Mouse (Mus musculus) urinary bladder, postnatal 36 days (tissue): ENCODE measurements around the gene Psmd12.

Experiments
- DNase-seq, 2 experiments: peaks; one replicate each; pipeline ENCODE4 v3.0.0; 2022; ENCODE audit warnings: low spot score in 2 of 2, mixed read lengths in 1 of 2

The Psmd12 gene

DNA sequence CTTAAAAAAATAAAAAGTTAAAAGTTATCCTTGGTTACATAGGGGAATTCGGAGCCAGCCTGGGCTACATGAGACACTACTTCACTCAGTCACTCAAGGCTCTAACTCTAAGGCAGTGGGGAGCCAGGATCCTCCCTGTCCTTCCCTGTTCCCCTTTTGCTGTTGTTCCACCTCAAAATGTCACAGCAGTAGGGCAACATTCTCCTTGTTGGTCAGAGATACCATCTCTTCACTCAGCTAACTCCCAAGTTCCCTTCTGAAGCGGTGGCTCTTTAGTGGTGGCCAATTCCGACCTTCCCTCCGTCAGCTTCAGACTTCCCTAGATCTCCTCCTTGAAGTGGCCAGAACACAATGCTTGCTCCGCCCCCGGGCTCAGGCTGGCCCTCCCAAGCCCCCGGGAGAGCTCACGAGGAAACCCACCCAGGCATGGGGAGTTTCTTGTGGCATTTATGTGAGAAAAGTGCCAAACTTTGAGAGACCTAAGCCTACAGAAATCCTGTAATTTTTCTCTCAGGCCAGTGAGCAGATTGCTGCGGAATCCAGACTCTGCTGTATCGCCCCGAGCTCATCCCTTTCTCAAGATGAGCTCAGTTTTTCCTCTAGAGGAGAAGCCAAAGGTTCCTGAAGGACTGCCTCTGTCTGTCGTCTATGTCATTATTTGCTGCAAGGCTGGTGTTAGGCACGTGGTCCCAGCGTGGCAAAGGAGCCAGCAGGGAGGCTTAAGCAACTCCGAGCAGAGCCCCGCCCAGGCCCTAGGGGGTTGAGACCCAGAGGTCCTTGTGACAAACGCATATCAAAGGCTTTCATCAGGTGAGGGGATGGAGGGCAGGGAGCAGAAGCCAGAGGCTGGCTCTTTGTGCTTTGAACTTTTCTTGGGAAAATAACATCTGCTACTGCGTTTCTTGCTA lies 31.3 kb downstream of the Psmd12 start:
- DNase-seq = peak in 1 of 2 experiments; percentile 61

DNA sequence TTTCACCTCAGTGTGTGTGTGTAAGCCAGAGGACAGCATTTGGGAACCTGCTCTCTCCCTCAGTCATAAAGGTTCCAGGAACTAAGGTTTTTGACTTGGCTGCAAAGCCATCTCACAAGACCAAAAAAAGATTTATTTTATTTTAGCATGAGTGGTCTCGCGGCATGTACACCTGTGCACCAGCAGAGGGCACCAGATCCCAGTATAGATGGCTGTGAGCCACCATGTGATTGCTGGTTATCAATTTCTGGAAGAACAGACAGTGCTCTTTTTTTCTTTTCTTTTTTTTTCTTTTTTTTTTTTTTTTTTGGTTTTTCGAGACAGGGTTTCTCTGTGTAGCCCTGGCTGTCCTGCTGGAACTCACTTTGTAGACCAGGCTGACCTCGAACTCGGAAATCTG lies 32.7 kb downstream of the Psmd12 start:
- peak in 1 of 2 experiments; percentile 55 for DNase-seq

DNA sequence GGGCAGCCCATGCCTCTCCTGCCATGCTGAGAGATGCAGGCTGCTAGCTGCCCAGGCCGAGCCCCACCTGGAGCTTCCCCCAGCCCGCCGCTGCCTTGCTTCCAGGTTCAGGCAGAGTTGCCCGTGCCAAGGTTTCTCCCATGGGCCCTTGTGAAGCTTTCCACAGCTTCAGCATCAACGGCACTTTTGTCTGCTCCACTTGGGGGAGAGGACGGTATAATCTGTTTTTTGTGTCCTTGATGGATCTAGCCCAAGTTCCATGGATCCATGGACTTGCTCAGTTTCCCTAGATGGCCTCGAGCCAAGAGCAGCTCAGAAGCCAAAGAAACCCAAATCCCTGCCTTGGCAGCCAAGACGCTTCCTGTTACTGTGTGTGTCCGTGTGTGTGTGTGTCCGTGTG lies 33.8 kb downstream of the Psmd12 start:
- DNase-seq = no peak

DNA sequence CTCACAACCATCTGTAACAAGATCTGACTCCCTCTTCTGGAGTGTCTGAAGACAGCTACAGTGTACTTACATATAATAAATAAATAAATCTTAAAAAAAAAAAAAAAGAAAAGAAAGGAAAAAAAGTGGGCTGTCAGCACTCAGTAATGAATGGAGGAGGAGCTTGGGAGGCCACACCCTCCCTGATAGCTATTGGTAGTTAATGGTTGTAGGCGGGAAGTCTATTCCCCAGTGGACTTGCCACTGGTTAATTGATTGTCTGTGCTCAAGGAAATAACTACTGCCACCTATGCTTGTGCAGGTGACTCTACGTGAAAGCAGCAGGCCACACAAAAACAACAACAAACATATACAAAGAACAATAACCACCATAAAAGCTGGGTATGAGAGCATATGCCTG lies 37.1 kb downstream of the Psmd12 start:
- DNase-seq = no peak

DNA sequence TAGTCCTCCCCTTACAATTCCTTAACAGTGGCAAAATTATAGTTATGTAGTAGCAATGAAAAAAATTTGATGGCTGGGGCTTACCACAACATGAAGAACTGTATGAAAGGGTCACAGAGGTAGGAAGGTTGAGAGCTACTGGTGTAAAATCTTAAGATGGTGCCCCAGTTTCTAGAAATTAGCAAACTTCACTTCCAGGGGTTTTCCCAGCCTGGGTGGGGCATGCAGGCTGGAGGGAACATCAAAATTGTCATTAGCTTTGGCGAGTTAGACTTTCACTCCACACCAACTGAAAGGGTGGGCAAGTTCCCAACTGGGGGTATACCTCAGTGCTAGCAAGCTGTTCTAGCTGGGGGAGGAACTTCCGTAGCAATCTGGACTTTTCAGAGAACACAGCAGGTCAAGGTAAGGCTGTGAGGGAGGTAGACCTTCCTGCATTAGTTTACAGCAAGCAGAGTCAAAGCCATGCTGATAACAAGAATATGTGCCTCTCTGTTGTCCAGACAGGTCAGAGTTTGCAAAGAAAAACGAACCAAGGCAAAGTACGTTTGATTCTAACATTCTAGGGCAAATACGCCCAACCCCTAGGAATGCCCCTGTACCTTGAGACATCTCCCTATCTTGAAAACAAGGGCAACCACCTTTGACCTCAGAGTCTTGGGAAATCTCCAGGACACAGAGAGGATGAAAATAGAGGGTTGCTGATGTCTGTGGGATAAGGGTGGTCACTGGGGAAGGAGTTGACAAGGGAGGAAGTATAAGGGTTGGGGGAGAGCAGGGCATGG lies 39.6 kb downstream of the Psmd12 start:
- no peak for DNase-seq

DNA sequence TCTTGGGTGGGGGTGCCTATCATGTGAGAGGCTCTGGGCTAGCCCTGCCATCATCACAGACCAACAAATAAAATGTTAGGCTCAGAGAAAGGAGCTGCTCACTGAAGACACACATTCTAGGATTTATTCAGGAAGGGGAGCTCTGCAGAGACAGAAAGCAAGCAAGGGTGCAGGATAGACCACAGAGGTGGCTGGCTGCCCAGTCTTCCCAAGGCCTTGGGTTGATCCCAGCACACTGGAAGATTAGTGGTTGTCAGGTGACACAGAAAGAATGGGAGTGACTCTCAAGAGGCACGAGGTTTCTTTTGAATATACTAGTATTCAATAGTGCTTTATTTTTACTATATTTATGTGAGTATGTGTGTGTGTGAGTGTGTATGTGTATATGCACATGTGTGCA lies 41.9 kb downstream of the Psmd12 start:
- no peak for DNase-seq

DNA sequence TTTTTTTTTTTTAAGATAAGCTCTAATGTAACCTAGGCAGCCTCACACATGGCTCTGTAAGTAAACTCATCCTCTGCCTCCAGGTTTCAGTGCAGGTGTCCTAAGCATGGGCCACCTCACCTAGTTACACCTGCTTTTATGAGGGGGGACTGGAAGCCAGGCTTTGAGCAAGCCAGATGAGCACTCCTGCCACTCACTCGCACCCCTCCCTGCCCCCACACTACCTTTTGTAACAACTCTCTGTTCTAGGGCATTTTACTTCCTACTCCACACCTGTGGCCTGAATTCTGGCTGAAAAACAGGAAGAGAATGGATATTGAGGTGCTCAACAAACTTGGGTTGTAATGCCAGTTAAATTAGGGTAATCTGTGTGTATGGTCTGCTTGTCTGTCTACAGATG lies 45.7 kb downstream of the Psmd12 start:
- DNase-seq = no peak

DNA sequence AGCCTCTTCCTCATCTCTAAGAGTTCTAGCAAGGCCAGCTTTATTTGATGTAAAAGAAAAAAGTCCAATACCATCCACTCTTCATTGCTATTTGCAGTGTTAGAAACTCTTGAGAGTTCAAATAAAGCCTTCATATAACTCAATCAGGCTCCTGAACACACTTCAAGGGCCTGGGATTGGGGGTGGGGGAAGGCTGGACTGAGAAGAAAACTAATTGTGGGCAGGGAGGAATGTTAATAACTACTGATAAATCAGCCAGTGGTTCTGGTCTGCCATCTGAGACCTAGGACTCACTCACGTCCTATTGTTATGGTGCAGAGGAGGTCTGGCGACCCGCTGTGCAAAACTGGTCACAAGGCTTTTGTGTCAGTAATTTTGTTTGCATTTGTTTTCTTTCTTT lies 48.3 kb downstream of the Psmd12 start:
- no peak for DNase-seq

DNA sequence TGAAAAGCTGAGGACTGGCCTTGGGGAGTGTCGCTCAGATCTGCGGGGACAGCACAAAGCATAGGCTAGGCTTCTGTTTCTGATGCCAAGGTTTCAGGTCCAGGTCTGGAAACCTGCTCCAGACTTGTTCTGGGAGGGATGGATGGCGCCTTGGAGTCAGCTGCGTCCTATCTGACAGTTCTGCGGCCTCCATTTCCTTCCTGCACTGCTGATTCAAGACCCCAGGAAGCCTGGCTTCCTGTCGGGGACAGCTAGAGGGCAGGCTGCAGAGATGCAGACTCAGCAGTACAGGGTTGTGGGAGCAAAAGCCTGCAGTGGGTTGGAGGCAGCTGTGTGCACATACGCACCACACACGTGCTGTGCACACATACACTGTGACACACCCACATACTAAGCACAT lies 50.0 kb downstream of the Psmd12 start:
- DNase-seq = peak in 1 of 2 experiments; percentile 4

DNA sequence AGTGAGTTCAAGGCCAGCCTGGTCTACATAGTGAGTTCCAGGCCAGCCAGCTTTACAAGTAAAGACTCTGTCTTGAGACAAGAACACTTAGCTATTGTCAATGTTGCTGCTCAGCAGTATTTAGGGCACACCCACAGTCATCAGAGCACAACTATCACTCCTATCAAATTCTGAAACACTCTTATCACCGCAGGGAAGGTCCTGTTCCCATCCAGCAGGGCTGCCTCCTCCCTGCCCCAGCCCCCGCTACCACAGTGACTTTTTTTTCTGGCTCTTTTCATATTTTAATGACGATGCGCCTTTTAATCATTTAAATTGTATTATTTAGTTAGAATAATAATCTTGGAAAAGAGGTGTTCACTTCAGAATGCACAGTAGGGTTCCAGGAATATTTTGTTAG lies 52.2 kb downstream of the Psmd12 start:
- no peak for DNase-seq

DNA sequence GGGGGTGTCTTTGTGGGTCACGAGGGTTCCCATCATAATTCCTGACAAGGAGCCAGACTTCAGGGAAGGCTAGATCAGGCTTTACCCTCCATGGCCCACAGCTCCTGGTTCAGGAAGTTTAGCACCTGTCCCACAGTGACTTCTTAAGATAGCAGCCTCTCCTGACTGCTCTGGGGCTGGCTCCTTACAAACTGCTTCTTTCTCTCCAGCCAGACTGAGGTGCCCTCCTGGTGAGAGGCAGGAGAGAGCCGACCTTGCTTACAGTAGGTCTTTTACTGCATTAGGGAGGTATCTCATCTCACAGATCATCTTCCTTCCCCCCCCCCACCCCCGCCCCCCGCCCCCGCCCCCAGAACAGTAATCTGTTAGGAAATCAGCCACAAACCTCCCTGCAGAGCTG lies 53.0 kb downstream of the Psmd12 start:
- DNase-seq = no peak

DNA sequence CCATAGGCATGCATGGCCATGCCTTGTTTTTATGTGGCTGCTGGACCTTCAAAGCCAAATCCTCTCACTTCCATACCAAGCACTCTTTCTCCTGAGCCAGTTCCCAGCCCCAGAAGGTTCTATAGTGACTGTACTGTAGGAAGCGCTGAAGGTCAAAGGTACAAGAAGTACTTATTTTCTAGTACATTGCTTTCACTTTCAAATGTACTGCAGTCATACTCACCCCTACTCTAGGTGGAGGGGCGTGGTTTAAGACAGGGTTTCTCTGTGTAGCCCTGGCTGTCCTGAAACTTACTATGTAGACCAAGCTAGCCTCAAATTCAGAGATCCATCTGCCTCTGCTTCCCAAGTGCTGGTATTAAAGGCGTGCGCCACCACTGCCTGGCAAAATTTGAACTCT lies 59.7 kb downstream of the Psmd12 start:
- no peak for DNase-seq

DNA sequence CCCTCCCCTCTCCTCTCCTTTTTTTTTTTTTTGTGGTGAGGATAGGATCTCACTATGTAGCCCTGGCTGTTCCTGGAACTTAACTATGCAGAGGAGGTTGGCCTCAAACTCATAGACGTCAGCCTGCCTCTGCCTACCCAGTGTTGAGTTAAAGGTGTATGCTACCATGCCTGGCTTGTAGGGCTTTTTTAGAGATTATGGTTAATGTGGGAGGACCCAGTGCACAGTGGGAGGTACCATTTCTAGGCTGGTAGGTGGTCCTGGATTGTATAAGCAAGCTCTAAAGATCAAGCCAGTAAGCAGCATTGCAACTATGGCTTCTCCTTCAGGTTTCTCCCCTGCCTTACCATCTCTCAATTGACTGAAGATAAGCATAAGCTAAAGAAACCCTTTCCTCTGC lies 61.1 kb downstream of the Psmd12 start:
- DNase-seq = no peak

DNA sequence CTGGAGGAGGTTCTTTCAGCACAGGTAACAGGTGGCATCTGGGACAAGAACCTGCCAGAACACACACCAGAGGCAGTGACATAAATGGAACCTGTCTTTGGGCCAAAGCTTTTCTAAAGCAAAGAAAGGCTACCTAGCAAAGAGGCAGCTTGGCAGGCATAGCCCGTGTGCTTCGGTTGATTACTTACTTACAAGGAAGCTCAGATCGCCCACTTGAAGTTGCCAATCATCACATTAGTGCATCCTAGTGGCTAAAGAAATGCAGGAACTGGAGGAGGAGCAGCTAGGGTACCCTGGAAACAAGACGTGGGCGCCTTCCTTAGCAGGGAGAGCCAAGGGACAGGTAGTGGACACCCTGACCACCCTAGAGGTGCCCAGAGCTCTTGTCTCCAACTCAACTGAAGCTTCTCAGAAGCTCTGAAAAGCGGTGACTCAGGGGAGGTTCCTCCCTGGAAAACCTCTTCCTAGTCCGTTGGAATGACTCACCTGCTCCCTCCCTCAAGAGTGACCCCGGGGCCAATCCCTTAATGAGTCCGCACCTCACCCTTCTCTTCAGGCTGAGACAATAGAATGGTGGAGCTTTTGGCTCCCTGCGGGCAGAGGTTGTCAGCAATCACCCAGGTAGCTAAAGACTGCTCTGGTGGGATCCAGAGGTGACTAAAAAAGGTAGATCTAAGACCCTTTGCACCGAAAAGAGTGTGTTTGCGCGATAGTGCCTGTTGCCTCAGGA lies 66.6 kb downstream of the Psmd12 start:
- peak in 1 of 2 experiments; percentile 6 for DNase-seq

DNA sequence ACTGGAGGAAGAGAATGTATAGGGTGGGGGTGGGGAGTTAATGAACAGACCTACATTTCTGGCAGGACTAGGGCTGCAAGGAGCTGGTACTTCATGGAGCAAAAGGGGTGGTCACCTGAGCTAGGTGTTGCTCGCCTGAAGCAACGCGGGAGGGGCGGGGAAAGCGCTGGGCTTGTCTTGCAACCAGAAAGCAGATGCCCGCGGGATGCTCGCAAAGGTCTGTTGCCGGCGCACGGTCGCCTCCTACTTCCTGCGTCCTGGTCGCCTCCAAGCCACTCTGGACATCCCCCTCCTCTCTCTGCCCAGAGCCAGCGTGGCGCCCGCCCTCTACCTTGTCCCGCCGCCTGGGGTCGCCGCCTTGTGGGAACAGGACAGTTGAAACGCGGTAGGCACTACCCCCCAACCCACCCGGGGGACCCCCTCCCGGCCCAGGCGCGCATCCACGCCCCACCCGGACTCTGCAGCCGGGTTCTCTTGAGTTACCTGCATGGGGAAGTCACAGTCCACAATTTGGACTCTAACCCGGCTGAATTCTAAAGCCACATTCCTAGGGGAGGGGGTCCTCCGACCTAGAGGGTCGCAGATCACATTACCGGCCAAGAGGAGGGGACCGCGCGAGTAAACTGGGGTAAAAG lies 67.5 kb downstream of the Psmd12 start:
- DNase-seq = peak; percentile 8 to 10

DNA sequence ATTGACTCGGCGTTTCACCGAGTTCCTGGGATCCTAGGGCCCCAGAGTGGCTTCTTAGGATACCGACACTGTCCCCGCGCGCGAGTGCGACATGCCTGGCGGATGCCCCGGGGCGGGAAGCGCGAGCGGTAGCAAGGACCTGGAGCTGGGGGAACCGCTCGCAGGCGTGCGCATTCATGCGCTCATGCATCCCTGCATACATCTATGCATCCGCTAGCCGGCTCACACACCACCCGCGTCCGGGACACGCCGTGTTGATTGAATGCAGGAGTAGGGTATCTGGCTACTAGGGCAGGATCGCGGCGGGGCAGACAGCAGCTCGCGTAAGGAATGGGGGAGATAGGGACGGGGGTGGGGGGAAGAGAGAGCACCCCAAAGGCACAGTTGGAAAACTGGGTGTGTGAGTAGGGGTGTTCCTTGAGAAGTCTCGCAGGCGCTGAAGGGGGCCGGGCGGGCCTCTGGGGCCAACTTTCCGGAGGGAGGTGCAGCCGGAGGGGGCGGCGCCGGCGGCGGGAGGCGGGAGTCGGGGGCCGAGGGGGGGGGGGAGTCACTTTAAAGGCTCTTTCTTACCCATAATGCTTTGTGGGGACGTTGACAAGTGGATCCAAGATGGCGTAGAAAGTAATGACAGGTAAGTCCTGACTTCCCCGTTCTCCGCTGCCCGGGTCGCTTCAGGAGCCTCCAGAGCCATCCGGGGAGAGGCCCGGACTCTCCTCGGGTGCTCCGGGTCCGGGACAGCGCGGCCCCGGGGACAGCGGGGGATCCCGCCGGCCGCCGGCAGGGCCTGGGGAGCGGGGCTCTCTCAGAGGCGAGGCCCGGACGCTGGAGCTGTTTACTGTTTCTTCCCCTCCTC lies 68.3 kb downstream of the Psmd12 start, which contains the start of gene Helz:
TSS of gene Helz (plus strand) at position 580 of the 853 bp plus-strand sequence.
- peak; percentile 47 to 62 for DNase-seq

DNA sequence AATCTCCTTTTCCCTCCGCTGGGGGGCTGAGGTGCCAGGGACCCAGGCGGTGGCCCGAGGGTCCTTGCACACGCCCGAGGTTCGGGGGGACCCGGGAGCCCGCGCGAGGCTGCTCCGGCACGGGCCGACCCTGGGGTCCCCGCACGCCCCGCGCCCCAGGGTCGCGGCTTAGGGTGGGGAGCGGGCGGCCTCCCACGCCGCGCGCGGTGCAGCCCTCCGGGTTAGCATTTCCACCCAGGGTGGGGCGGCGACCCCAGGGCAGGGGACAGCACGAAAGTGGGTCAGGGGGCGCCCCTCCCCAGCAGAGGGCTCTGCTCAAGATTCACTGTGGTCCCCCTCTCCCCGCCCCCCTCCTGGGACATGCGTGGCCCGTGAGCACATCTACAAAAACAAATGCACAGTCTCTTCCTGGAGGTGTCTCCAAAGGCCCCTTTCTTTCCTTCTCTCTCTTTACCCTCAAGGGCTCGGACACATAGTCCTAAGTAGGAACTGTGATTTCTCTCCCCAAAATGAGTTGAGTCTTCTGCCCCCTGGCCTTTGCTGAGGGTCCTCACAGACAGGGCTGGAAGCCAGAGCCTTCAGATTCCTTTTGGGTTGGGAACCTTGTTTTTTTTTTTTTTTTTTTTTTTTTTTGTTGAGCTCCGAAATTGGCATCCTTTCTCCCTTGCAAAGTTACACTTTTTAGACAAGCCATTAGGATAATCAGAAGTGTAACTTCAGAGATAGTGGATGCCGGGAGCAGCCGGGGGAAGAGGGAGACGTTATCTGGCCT lies 69.1 kb downstream of the Psmd12 start:
- DNase-seq = peak in 1 of 2 experiments; percentile 6
